Mouse (Mus musculus): Measurements from ENCODE around the gene Col19a1.

DNA sequence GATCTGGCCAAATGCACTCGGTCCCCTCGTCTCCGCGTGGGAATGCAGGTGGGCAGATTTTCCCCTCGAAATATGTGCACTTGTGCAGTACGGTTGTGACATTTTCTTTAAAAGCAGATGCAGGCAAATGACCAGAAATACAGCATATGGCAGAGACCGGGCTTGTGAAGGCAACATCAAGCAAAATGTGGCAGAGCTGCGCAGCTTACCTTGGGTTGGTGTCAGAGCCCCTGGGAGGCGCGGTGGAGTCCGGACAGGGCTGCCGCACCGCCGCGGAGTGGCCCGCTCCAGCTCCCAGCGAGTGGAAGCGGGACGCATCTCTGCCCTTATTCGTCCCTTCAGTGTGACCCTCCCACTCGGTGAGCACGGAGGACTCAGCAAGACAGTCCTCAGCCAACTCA is at the start of gene Col19a1:
- no peak for TF ChIP-seq CTCF (IDR thresholded peaks at IDR 0.05; ENCODE audit: insufficient read depth, low read depth, low read length)
- no peak for TF ChIP-seq POLR2A (IDR thresholded peaks at IDR 0.05; ENCODE audit: insufficient read depth, low read depth, low read length)
